Mouse (Mus musculus): ENCODE results near the gene Lpcat1. TPM values are rescaled to one million over a fixed set of nuclear protein-coding genes. Genes with fewer than 3 reads are reported as not detected.
A peak's percentile ranks its signal among the peaks of the same experiment; 100 is the strongest.

Lpcat1 gene
- polyA plus RNA-seq, 1 experiment from 2014 or later = 85.3 TPM

- peaks cover 14% of the 10 kb centered on the region for H3K4me1 ChIP-seq (ENCODE audit: insufficient read depth)
- 48% methylated on average over 3 of the region's 3 CpGs for WGBS
- peak overlapping the region; percentile 91 for H3K4me2 ChIP-seq
- peaks cover 13% of the 10 kb centered on the region; the same call in 1 of the 2 replicates for H3K36me3 ChIP-seq (ENCODE audit: insufficient read depth)
- no peak for DNase-seq
- no peak for TF ChIP-seq CTCF (IDR thresholded peaks at IDR 0.05; ENCODE audit: low read depth)
- no peak for ATAC-seq (ENCODE audit: insufficient read depth)
- H3K27me3 ChIP-seq (ENCODE audit: insufficient read depth, low read length) = no peaks in the 10 kb centered on the region
- H3K27ac ChIP-seq (ENCODE audit: low read depth) = 0 out of 2 replicates have a peak overlapping the region, but pooled peaks have one; percentile 20
- H3K4me3 ChIP-seq (ENCODE audit: low read depth, low read length) = peak overlapping the region; percentile 95
- no peaks in the 10 kb centered on the region for H3K9me3 ChIP-seq (ENCODE audit: low read depth, low read length)
- H3K9ac ChIP-seq = peak overlapping the region; percentile 91
Measured at GRCm38 (mm10) chr13:73468834-73469233, 1.8 kb downstream of the Lpcat1 start.

- Histone ChIP-seq H3K27me3 (ENCODE audit: insufficient read depth, low read length) (no peaks in the 10 kb centered on the region), H3K27ac (ENCODE audit: low read depth) (no peak overlapping the region), H3K9me3 (ENCODE audit: low read depth, low read length) (no peaks in the 10 kb centered on the region), H3K4me3 (ENCODE audit: low read depth, low read length) (peak overlapping the region; percentile 95), H3K9ac (peak overlapping the region; percentile 91), H3K4me1 (ENCODE audit: insufficient read depth) (peaks cover 14% of the 10 kb centered on the region), H3K36me3 (ENCODE audit: insufficient read depth) (peaks cover 13% of the 10 kb centered on the region; the same call in 1 of the 2 replicates), H3K4me2 (peak overlapping the region; percentile 91)
- ATAC-seq (ENCODE audit: insufficient read depth) (no peak), DNase-seq (peak; percentile 24)
- 38% methylated on average over 9 of the region's 9 CpGs for WGBS
- TF ChIP-seq CTCF (IDR thresholded peaks at IDR 0.05; ENCODE audit: low read depth) = no peak
Measured at GRCm38 (mm10) chr13:73469257-73469967, 2.4 kb downstream of the Lpcat1 start.

- H3K4me2 ChIP-seq = no peak overlapping the region
- no peak for DNase-seq
- no peak for TF ChIP-seq CTCF (IDR thresholded peaks at IDR 0.05; ENCODE audit: low read depth)
- no peak for ATAC-seq (ENCODE audit: insufficient read depth)
- 67% methylated on average over 3 of the region's 3 CpGs for WGBS
- H3K27ac ChIP-seq (ENCODE audit: low read depth) = no peak overlapping the region
- H3K4me3 ChIP-seq (ENCODE audit: low read depth, low read length) = no peak overlapping the region
- peaks cover 21% of the 10 kb centered on the region; the same call in 1 of the 2 replicates for H3K36me3 ChIP-seq (ENCODE audit: insufficient read depth)
- peaks cover 14% of the 10 kb centered on the region for H3K4me1 ChIP-seq (ENCODE audit: insufficient read depth)
- H3K9me3 ChIP-seq (ENCODE audit: low read depth, low read length) = no peaks in the 10 kb centered on the region
- H3K27me3 ChIP-seq (ENCODE audit: insufficient read depth, low read length) = no peaks in the 10 kb centered on the region
- no peak overlapping the region for H3K9ac ChIP-seq
Measured at GRCm38 (mm10) chr13:73472481-73472880, 5.5 kb downstream of the Lpcat1 start.

GRCm38 (mm10) chr13:73473746-73474145, 6.7 kb downstream of the Lpcat1 start:
- H3K4me2 ChIP-seq = no peak overlapping the region
- 70% methylated on average over 2 of the region's 2 CpGs for WGBS
- no peak overlapping the region for H3K4me3 ChIP-seq (ENCODE audit: low read depth, low read length)
- H3K36me3 ChIP-seq (ENCODE audit: insufficient read depth) = peaks cover 21% of the 10 kb centered on the region; the same call in 1 of the 2 replicates
- ATAC-seq (ENCODE audit: insufficient read depth) = no peak
- peaks cover 5% of the 10 kb centered on the region; the same call in 1 of the 2 replicates for H3K4me1 ChIP-seq (ENCODE audit: insufficient read depth)
- no peak for TF ChIP-seq CTCF (IDR thresholded peaks at IDR 0.05; ENCODE audit: low read depth)
- no peak overlapping the region for H3K27ac ChIP-seq (ENCODE audit: low read depth)
- DNase-seq = no peak
- H3K9ac ChIP-seq = no peak overlapping the region
- H3K27me3 ChIP-seq (ENCODE audit: insufficient read depth, low read length) = no peaks in the 10 kb centered on the region
- no peaks in the 10 kb centered on the region for H3K9me3 ChIP-seq (ENCODE audit: low read depth, low read length)

- Histone ChIP-seq H3K9me3 (ENCODE audit: low read depth, low read length) (no peaks in the 10 kb centered on the region), H3K27ac (ENCODE audit: low read depth) (no peak overlapping the region), H3K36me3 (ENCODE audit: insufficient read depth) (peaks cover 21% of the 10 kb centered on the region; the same call in 1 of the 2 replicates), H3K27me3 (ENCODE audit: insufficient read depth, low read length) (no peaks in the 10 kb centered on the region), H3K9ac (no peak overlapping the region), H3K4me3 (ENCODE audit: low read depth, low read length) (no peak overlapping the region), H3K4me1 (ENCODE audit: insufficient read depth) (0 out of 2 replicates have a peak, but pooled peaks cover 3% of the 10 kb centered on the region), H3K4me2 (no peak overlapping the region)
- no peak for TF ChIP-seq CTCF (IDR thresholded peaks at IDR 0.05; ENCODE audit: low read depth)
- ATAC-seq (ENCODE audit: insufficient read depth) (no peak), DNase-seq (no peak)
- 69% methylated on average over 6 of the region's 6 CpGs for WGBS
Measured at GRCm38 (mm10) chr13:73474163-73474562, 7.2 kb downstream of the Lpcat1 start.

- Histone ChIP-seq H3K9ac (no peak overlapping the region), H3K27me3 (ENCODE audit: insufficient read depth, low read length) (no peaks in the 10 kb centered on the region), H3K4me1 (ENCODE audit: insufficient read depth) (no peaks in the 10 kb centered on the region), H3K4me2 (no peak overlapping the region), H3K9me3 (ENCODE audit: low read depth, low read length) (no peaks in the 10 kb centered on the region), H3K27ac (ENCODE audit: low read depth) (peak overlapping the region; percentile 20; the same call in 1 of the 2 replicates), H3K36me3 (ENCODE audit: insufficient read depth) (peaks cover 16% of the 10 kb centered on the region; the same call in 1 of the 2 replicates), H3K4me3 (ENCODE audit: low read depth, low read length) (no peak overlapping the region)
- TF ChIP-seq CTCF (IDR thresholded peaks at IDR 0.05; ENCODE audit: low read depth) = no peak
- WGBS = 79% methylated on average over 12 of the region's 12 CpGs
- peak; percentile 50 for ATAC-seq (ENCODE audit: insufficient read depth)
- DNase-seq = no peak
Measured at GRCm38 (mm10) chr13:73475058-73475980, 8.3 kb downstream of the Lpcat1 start.

Data from lung, embryonic 14.5 days (tissue).